Mouse (Mus musculus) heart, embryonic 14.5 days (tissue): ENCODE data around the gene Cpne8. TPM values are rescaled to one million over a fixed set of nuclear protein-coding genes. Genes with fewer than 3 reads are reported as not detected.
A peak's percentile ranks its signal among the peaks of the same experiment; 100 is the strongest.

Source experiments
- ATAC-seq: fragments of 200-750 bp; cut with Nextera tagmentation; 2 replicates; pipeline ENCODE4 v1.8.0; 2017; ENCODE audit warnings: low read depth, moderate TSS enrichment; ENCODE audit not compliant: insufficient number of reproducible peaks, insufficient read depth, low FRiP score
- H3K27ac ChIP-seq, 2 experiments: fragments of 200-500 bp in 1 of 2; fragments of 300-500 bp in 1 of 2; sonication (generic) in 1 of 2; replicated peaks in 1 of 2; 2 replicates each; pipeline ENCODE4 v1.5.1; 2012 to 2014; ENCODE audit warnings: low read depth in 2 of 2, low read length in 2 of 2, control low read depth in 1 of 2, mild to moderate bottlenecking in 1 of 2, mixed read lengths in 1 of 2; ENCODE audit not compliant: control insufficient read depth in 1 of 2, insufficient read depth in 1 of 2
- H3K27me3 ChIP-seq: fragments of 300-500 bp; sonication (generic); 2 replicates; pipeline ENCODE4 v1.6.1; 2014; ENCODE audit warnings: mild to moderate bottlenecking, low read length, control low read depth; ENCODE audit not compliant: control insufficient read depth, insufficient read depth
- H3K36me3 ChIP-seq: fragments of 300-500 bp; sonication (generic); 2 replicates; pipeline ENCODE4 v1.6.1; 2014; ENCODE audit warnings: mild to moderate bottlenecking, control low read depth, low read length, mixed read lengths; ENCODE audit not compliant: control insufficient read depth, insufficient read depth
- H3K4me1 ChIP-seq, 2 experiments: fragments of 200-500 bp in 1 of 2; fragments of 300-500 bp in 1 of 2; sonication (generic) in 1 of 2; 2 replicates each; pipeline ENCODE4 v1.6.1; 2012 to 2014; ENCODE audit warnings: low read length in 2 of 2, control low read depth in 1 of 2, mixed read lengths in 1 of 2; ENCODE audit not compliant: control insufficient read depth in 2 of 2, insufficient read depth in 2 of 2
- H3K4me2 ChIP-seq: fragments of 300-500 bp; sonication (generic); 2 replicates; pipeline ENCODE4 v1.6.1; 2014; ENCODE audit warnings: mild to moderate bottlenecking, low read length
- H3K4me3 ChIP-seq, 2 experiments: fragments of 200-500 bp in 1 of 2; fragments of 300-500 bp in 1 of 2; sonication (generic) in 1 of 2; 2 replicates each; pipeline ENCODE4 v1.5.1; 2012 to 2014; ENCODE audit warnings: low read length in 2 of 2, mild to moderate bottlenecking in 2 of 2, control low read depth in 1 of 2, low read depth in 1 of 2, moderate library complexity in 1 of 2; ENCODE audit not compliant: control insufficient read depth in 1 of 2, insufficient read depth in 1 of 2
- H3K9ac ChIP-seq: fragments of 300-500 bp; sonication (generic); 2 replicates; pipeline ENCODE4 v1.6.1; 2014; ENCODE audit warnings: mild to moderate bottlenecking, low read length
- H3K9me3 ChIP-seq: fragments of 300-500 bp; sonication (generic); 2 replicates; pipeline ENCODE4 v1.6.1; 2016; ENCODE audit warnings: low read length, control low read depth; ENCODE audit not compliant: control insufficient read depth
- WGBS: fragments of 180-500 bp; shearing (Covaris S2); extraction: QIAGEN DNeasy Blood & Tissue Kit; methylation state at CpG from one replicate; pipeline ENCODE4 v1.1.7; 2014; 5-methylcytosine and 5-hydroxymethylcytosine counted together
- polyA plus RNA-seq: library from polyadenylated mRNA; unstranded; fragments of >200 nt; fragmentation: Nextera tagmentation; extraction: Ambion mirVana; gene quantifications from 2 replicates; pipeline ENCODE4 v1.2.1, GENCODE M21; 2014

The Cpne8 gene
- polyA plus RNA-seq, result 6.3 and 6.6 TPM in 2 replicates

- H3K36me3 ChIP-seq, result no peaks in the 10 kb centered on the region
- H3K9me3 ChIP-seq, result no peaks in the 10 kb centered on the region
- peak within 1 kb of the TSS; percentile 70 for H3K9ac ChIP-seq
- H3K27ac ChIP-seq, result no peak within 1 kb of the TSS
- WGBS, result 0% methylated on average over 51 of the region's 56 CpGs
- peak within 1 kb of the TSS; percentile 65 to 69 for H3K4me3 ChIP-seq
- H3K4me2 ChIP-seq, result peak within 1 kb of the TSS; percentile 99
- ATAC-seq, result peak; percentile 77
- H3K4me1 ChIP-seq, result peaks cover 2 to 3% of the 10 kb centered on the region in 2 experiments; a peak in 2 of 4 replicates
- no peaks in the 10 kb centered on the region for H3K27me3 ChIP-seq
Measured at GRCm38 (mm10) chr15:90678985-90679759, at the start of gene Cpne8. Gene Cpne8 (minus strand): TSS chr15:90679432.

- no peak overlapping the region for H3K4me3 ChIP-seq
- no peak for ATAC-seq
- no peak overlapping the region for H3K4me2 ChIP-seq
- 74% methylated on average over 4 of the region's 4 CpGs for WGBS
- no peaks in the 10 kb centered on the region for H3K36me3 ChIP-seq
- no peak overlapping the region for H3K27ac ChIP-seq
- no peaks in the 10 kb centered on the region for H3K4me1 ChIP-seq
- H3K9ac ChIP-seq, result no peak overlapping the region
- H3K27me3 ChIP-seq, result no peaks in the 10 kb centered on the region
- no peaks in the 10 kb centered on the region for H3K9me3 ChIP-seq
Measured at GRCm38 (mm10) chr15:90717717-90718116, 38.5 kb upstream of the Cpne8 start.

- H3K9me3 ChIP-seq, result no peaks in the 10 kb centered on the region
- WGBS, result 79% methylated on average over 7 of the region's 7 CpGs
- no peaks in the 10 kb centered on the region for H3K27me3 ChIP-seq
- H3K4me2 ChIP-seq, result no peak overlapping the region
- ATAC-seq, result no peak
- H3K36me3 ChIP-seq, result no peaks in the 10 kb centered on the region
- no peak overlapping the region for H3K9ac ChIP-seq
- no peak overlapping the region for H3K4me3 ChIP-seq
- no peaks in the 10 kb centered on the region for H3K4me1 ChIP-seq
- H3K27ac ChIP-seq, result no peak overlapping the region
Measured at GRCm38 (mm10) chr15:90709296-90709695, 30.1 kb upstream of the Cpne8 start.

- no peaks in the 10 kb centered on the region for H3K4me1 ChIP-seq
- ATAC-seq, result no peak
- H3K27me3 ChIP-seq, result no peaks in the 10 kb centered on the region
- H3K4me2 ChIP-seq, result no peak overlapping the region
- no peak overlapping the region for H3K4me3 ChIP-seq
- no peaks in the 10 kb centered on the region for H3K9me3 ChIP-seq
- no peaks in the 10 kb centered on the region for H3K36me3 ChIP-seq
- no peak overlapping the region for H3K9ac ChIP-seq
- no peak overlapping the region for H3K27ac ChIP-seq
- WGBS, result 73% methylated on average over 5 of the region's 5 CpGs
Measured at GRCm38 (mm10) chr15:90704314-90704713, 25.1 kb upstream of the Cpne8 start.

GRCm38 (mm10) chr15:90703502-90704232 is 24.4 kb upstream of the Cpne8 start:
- Histone ChIP-seq H3K36me3 (no peaks in the 10 kb centered on the region), H3K9me3 (no peaks in the 10 kb centered on the region), H3K27me3 (no peaks in the 10 kb centered on the region), H3K4me1 (no peaks in the 10 kb centered on the region), H3K4me2 (no peak overlapping the region), H3K9ac (no peak overlapping the region), H3K27ac (no peak overlapping the region), H3K4me3 (no peak overlapping the region)
- 82% methylated on average over 11 of the region's 11 CpGs for WGBS
- no peak for ATAC-seq

- H3K4me2 ChIP-seq, result no peak overlapping the region
- WGBS, result 63% methylated on average over 6 of the region's 6 CpGs
- ATAC-seq, result no peak
- H3K27ac ChIP-seq, result no peak overlapping the region
- no peaks in the 10 kb centered on the region for H3K27me3 ChIP-seq
- H3K9me3 ChIP-seq, result no peaks in the 10 kb centered on the region
- no peak overlapping the region for H3K4me3 ChIP-seq
- no peak overlapping the region for H3K9ac ChIP-seq
- H3K36me3 ChIP-seq, result no peaks in the 10 kb centered on the region
- no peaks in the 10 kb centered on the region; a peak in 1 of 4 replicates for H3K4me1 ChIP-seq
Measured at GRCm38 (mm10) chr15:90686770-90687169, 7.5 kb upstream of the Cpne8 start.

- H3K27me3 ChIP-seq, result no peaks in the 10 kb centered on the region
- peaks cover 2 to 3% of the 10 kb centered on the region in 2 experiments; a peak in 2 of 4 replicates for H3K4me1 ChIP-seq
- H3K9ac ChIP-seq, result peak overlapping the region; percentile 70
- 2% methylated on average over 36 of the region's 36 CpGs for WGBS
- H3K27ac ChIP-seq, result no peak overlapping the region
- no peaks in the 10 kb centered on the region for H3K9me3 ChIP-seq
- H3K4me2 ChIP-seq, result peak overlapping the region; percentile 99
- ATAC-seq, result peak; percentile 45; the same call in 1 of the 2 replicates
- peak overlapping the region; percentile 65 to 69 for H3K4me3 ChIP-seq
- no peaks in the 10 kb centered on the region for H3K36me3 ChIP-seq
Measured at GRCm38 (mm10) chr15:90679760-90680579, 738 bp upstream of the Cpne8 start.
